9 mouse cellular contexts compared by ENCODE assay signal in the genomic region with DNA sequence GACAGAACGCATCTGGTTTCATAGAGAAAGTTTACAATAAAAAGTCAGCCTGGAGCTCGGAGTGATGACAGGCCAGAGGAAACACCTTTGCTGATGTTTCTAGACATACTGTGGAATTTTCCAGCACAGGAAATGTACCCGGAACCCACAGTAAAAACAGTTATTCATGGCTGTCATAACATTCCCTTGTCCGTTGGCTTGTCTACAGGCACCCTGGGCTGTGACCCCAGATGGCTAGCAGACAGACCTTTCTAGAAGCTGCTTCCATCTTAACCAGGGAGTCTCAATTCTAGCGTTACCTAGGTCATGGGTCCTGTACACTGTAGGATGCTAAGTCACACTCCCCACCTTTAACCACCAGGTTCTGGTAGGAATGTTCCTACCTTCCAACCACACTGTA.
DNase-seq lines count a peak whose midpoint lies in the region; ATAC-seq and TF ChIP-seq lines count a peak whose summit lies in the region.
"Had no signal": no experiment of that assay in that cellular context is flagged by ENCODE, and none has a peak within 500 bp of the region (broad histone marks: within the 10 kb centered on the region; RNA-seq: fewer than 3 reads in every experiment).

No protein-coding gene starts in this region.

- no peaks in the 10 kb centered on the region for H3K4me1 ChIP-seq in hindbrain, embryonic 11.5 days (replicated peaks; ENCODE audit: control insufficient read depth, insufficient read depth, low read length)

- H3K27me3 ChIP-seq in hindbrain, embryonic 11.5 days (ENCODE audit: control insufficient read depth, insufficient read depth, low read length), result no peaks in the 10 kb centered on the region

- H3K36me3 ChIP-seq in hindbrain, embryonic 11.5 days (ENCODE audit: control insufficient read depth, insufficient read depth, low read length), result no peaks in the 10 kb centered on the region

- no peaks in the 10 kb centered on the region for H3K9me3 ChIP-seq in hindbrain, embryonic 11.5 days (ENCODE audit: control insufficient read depth, low read length)

- H3K9ac ChIP-seq in hindbrain, embryonic 11.5 days (ENCODE audit: low read depth, low read length), result no peak overlapping the region

- ATAC-seq in megakaryocyte progenitor cell, adult 5-6 weeks (replicated peaks; ENCODE audit: poor library complexity), result peak; percentile 32
- ATAC-seq in hindbrain, embryonic 11.5 days (ENCODE audit: low FRiP score), result no peak

- no peak overlapping the region for H3K4me3 ChIP-seq in layer of hippocampus, adult 2 months
- no peak overlapping the region for H3K4me3 ChIP-seq in hindbrain, embryonic 11.5 days (ENCODE audit: low read depth, low read length)

- 73% methylated on average over 5 of the region's 5 CpGs for whole genome bisulfite sequencing in hindbrain, embryonic 11.5 days

- no peak for TF ChIP-seq CTCF in layer of hippocampus, adult 2 months (conservative IDR thresholded peaks at IDR 0.05)

- H3K27ac ChIP-seq in layer of hippocampus, adult 2 months, result peak overlapping the region; percentile 72
- no peak overlapping the region for H3K27ac ChIP-seq in hindbrain, embryonic 11.5 days (ENCODE audit: low read depth, low read length)
- H3K27ac ChIP-seq: macrophage had no signal

- H3K4me2 ChIP-seq in hindbrain, embryonic 11.5 days (replicated peaks; ENCODE audit: low read depth, low read length), result no peak overlapping the region

- peak; percentile 13 for DNase-seq in adrenal gland, adult 2 months
- no peak for DNase-seq in adrenal gland, postnatal 25 days
- no peak for DNase-seq in layer of hippocampus, adult 2 months (ENCODE audit: low spot score in 2 of 2)
- DNase-seq in layer of hippocampus, adult 11-12 months (ENCODE audit: low spot score), result no peak
- peak; percentile 19 to 43 for DNase-seq in kidney, adult 8-10 months
- no peak for DNase-seq in hindbrain, embryonic 11.5 days (ENCODE audit: low spot score)
- no peak for DNase-seq in testis, postnatal 14 days (ENCODE audit: low spot score)

Comparison
In these comparisons a context has a peak if more than half of its experiments do, and no peak if none do; other contexts are left out.
1. DNase-seq: peak in adrenal gland, adult 2 months (single experiment) and kidney, adult 8-10 months (2 of 2); none in adrenal gland, postnatal 25 days (single experiment), layer of hippocampus, adult 2 months (0 of 2), layer of hippocampus, adult 11-12 months (single experiment), hindbrain, embryonic 11.5 days (single experiment) and testis, postnatal 14 days (single experiment).